23 mouse cellular contexts compared by ENCODE assay signal in the genomic region with DNA sequence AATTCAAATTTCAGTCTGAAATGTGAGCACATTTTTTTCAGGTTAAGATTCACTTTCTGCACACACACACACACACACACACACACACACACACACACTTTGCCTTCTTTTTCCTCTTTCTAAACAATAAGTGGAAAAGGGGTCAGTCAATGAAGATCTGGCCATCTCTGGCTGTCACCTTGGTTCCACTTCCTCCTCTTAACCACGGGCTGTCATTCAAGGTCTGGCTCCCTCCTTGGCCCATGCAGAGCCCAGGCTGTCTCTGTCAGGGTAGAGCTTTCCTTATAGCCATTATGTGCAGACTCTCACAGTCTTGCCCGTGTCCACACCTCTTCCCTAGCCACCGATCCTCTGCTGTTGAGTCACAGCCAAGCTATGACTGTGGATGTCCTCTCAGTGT.
A peak's percentile ranks its signal among the peaks of the same experiment; 100 is the strongest.
DNase-seq lines count a peak whose midpoint lies in the region; ATAC-seq lines count a peak whose summit lies in the region.
"Had no signal": no experiment of that assay in that cellular context is flagged by ENCODE, and none has a peak within 500 bp of the region (broad histone marks: within the 10 kb centered on the region; RNA-seq: fewer than 3 reads in every experiment).

No protein-coding gene starts in this region.

- no peaks in the 10 kb centered on the region for H3K9me3 ChIP-seq in megakaryocyte, embryonic 14.5 days
- H3K9me3 ChIP-seq: embryonic facial prominence, embryonic 12.5 days; heart, embryonic 13.5 days; hindbrain, embryonic 13.5 days; midbrain, embryonic 15.5 days; neural tube, embryonic 13.5 days had no signal

- peak overlapping the region; percentile 68 for H3K4me3 ChIP-seq in megakaryocyte, embryonic 14.5 days (replicated peaks)
- H3K4me3 ChIP-seq: embryonic facial prominence, embryonic 12.5 days; heart, adult 2 months; heart, embryonic 13.5 days; hindbrain, embryonic 13.5 days; midbrain, embryonic 15.5 days; myocyte; neural tube, embryonic 13.5 days had no signal

- intact Hi-C loops in left cerebral cortex, postnatal 10 days (cut with DNase I): no loop called here

- H3K36me3 ChIP-seq in megakaryocyte, embryonic 14.5 days (replicated peaks; ENCODE audit: low read length): no peaks in the 10 kb centered on the region
- H3K36me3 ChIP-seq: embryonic facial prominence, embryonic 12.5 days; heart, embryonic 13.5 days; hindbrain, embryonic 13.5 days; midbrain, embryonic 15.5 days; neural tube, embryonic 13.5 days had no signal

- H3K27me3 ChIP-seq in megakaryocyte, embryonic 14.5 days (replicated peaks): no peaks in the 10 kb centered on the region
- H3K27me3 ChIP-seq: embryonic facial prominence, embryonic 12.5 days; heart, embryonic 13.5 days; midbrain, embryonic 15.5 days had no signal

- peak; percentile 8 to 18 for DNase-seq in cerebellum, postnatal 10 days
- DNase-seq in c-Kit-positive CD71-negative TER-119-negative erythroid progenitor cells, embryonic 14.5 days (ENCODE audit: low read depth): peak; percentile 23
- DNase-seq in lung, postnatal 14 days: no peak
- no peak for DNase-seq in left cerebral cortex, postnatal 10 days (ENCODE audit: extremely low spot score in 1 of 2, low spot score in 2 of 2)
- DNase-seq: adrenal gland, postnatal 14 days; cerebellum, adult 9-11 months; forebrain, postnatal 0 days; gastrocnemius, postnatal 25 days; heart, adult 2 months; heart, postnatal 14 days; kidney, adult 11 months; right cerebral cortex, postnatal 4 days had no signal

- H3K4me1 ChIP-seq in megakaryocyte, embryonic 14.5 days: peaks cover 78% of the 10 kb centered on the region
- H3K4me1 ChIP-seq: heart, embryonic 13.5 days; midbrain, embryonic 15.5 days had no signal

- no peak for ATAC-seq in cerebellum, adult (ENCODE audit: insufficient number of reproducible peaks, low FRiP score, low TSS enrichment)
- ATAC-seq in megakaryocyte, adult 5-6 weeks (ENCODE audit: poor library complexity, severe bottlenecking): no peak
- ATAC-seq in megakaryocyte progenitor cell, adult 5-6 weeks (replicated peaks; ENCODE audit: poor library complexity): peak; percentile 95
- ATAC-seq: forebrain, postnatal 0 days; lung, postnatal 0 days; midbrain, embryonic 15.5 days had no signal

Comparison
In these comparisons a context has a peak if more than half of its experiments do, and no peak if none do; other contexts are left out.
1. DNase-seq: peak in cerebellum, postnatal 10 days (2 of 2) and c-Kit-positive CD71-negative TER-119-negative erythroid progenitor cells, embryonic 14.5 days (single experiment); none in lung, postnatal 14 days (single experiment) and left cerebral cortex, postnatal 10 days (0 of 2).